Mouse (Mus musculus) splenic B cell, adult 2 months (primary cell): ENCODE results near the gene Rpl35.
"Not testable (repeated sequence)": the region's sequence is repeated elsewhere in the genome, so short reads cannot be mapped to it uniquely, and the experiment has no call there.

Experiments used
- DNase-seq: peaks from one replicate; pipeline ENCODE4 v3.0.0-alpha.2; 2011; ENCODE audit warnings: low read depth, low spot score
- H3K27me3 ChIP-seq: 2 replicates; pipeline ENCODE4 v1.6.1; 2012; ENCODE audit warnings: mild to moderate bottlenecking, low read length, moderate library complexity, mixed read lengths; ENCODE audit not compliant: control insufficient read depth, poor library complexity, insufficient read depth, severe bottlenecking
- H3K36me3 ChIP-seq: 2 replicates; pipeline ENCODE4 v1.6.1; 2012; ENCODE audit warnings: mild to moderate bottlenecking, low read length, moderate library complexity, mixed read lengths; ENCODE audit not compliant: control insufficient read depth, poor library complexity, insufficient read depth, severe bottlenecking

Rpl35 gene

GRCm38 (mm10) chr2:39005574-39006079 lies at the start of gene Rpl35:
Rpl35 (minus strand) TSS chr2:39005624.
- peak; percentile 77 for DNase-seq
- peaks cover 8% of the 10 kb centered on the region; the same call in 1 of the 2 replicates for H3K36me3 ChIP-seq
- no peaks in the 10 kb centered on the region for H3K27me3 ChIP-seq

- peaks cover 11% of the 10 kb centered on the region; the same call in 1 of the 2 replicates for H3K36me3 ChIP-seq
- DNase-seq = no peak
- no peaks in the 10 kb centered on the region for H3K27me3 ChIP-seq
Observed at GRCm38 (mm10) chr2:39048515-39048914, 43.1 kb upstream of the Rpl35 start.

GRCm38 (mm10) chr2:39040215-39040614 lies 34.8 kb upstream of the Rpl35 start:
- H3K36me3 ChIP-seq = peaks cover 9% of the 10 kb centered on the region
- H3K27me3 ChIP-seq = no peaks in the 10 kb centered on the region
- DNase-seq = no peak

GRCm38 (mm10) chr2:39031611-39032010 lies 26.2 kb upstream of the Rpl35 start:
- Histone ChIP-seq H3K27me3 (no peaks in the 10 kb centered on the region), H3K36me3 (peaks cover 6% of the 10 kb centered on the region; the same call in 1 of the 2 replicates)
- DNase-seq = no peak

- peaks cover 12% of the 10 kb centered on the region for H3K36me3 ChIP-seq
- no peak for DNase-seq
- no peaks in the 10 kb centered on the region for H3K27me3 ChIP-seq
Observed at GRCm38 (mm10) chr2:39020004-39020403, 14.6 kb upstream of the Rpl35 start.

GRCm38 (mm10) chr2:39016581-39016980 lies 11.2 kb upstream of the Rpl35 start:
- Histone ChIP-seq H3K36me3 (peaks cover 25% of the 10 kb centered on the region), H3K27me3 (no peaks in the 10 kb centered on the region)
- DNase-seq = no peak

- Histone ChIP-seq H3K27me3 (no peaks in the 10 kb centered on the region), H3K36me3 (peaks cover 20% of the 10 kb centered on the region)
- DNase-seq = no peak
Observed at GRCm38 (mm10) chr2:39012768-39013279, 7.4 kb upstream of the Rpl35 start.

GRCm38 (mm10) chr2:39011971-39012370 lies 6.5 kb upstream of the Rpl35 start:
- DNase-seq = no peak
- Histone ChIP-seq H3K36me3 (peaks cover 20% of the 10 kb centered on the region), H3K27me3 (no peaks in the 10 kb centered on the region)

GRCm38 (mm10) chr2:39011264-39011663 lies 5.8 kb upstream of the Rpl35 start:
- peak; percentile 83 for DNase-seq
- Histone ChIP-seq H3K27me3 (no peaks in the 10 kb centered on the region), H3K36me3 (peaks cover 20% of the 10 kb centered on the region)

- peaks cover 15% of the 10 kb centered on the region for H3K36me3 ChIP-seq
- H3K27me3 ChIP-seq, DNase-seq: not testable (repeated sequence)
Observed at GRCm38 (mm10) chr2:39010144-39010543, 4.7 kb upstream of the Rpl35 start.

- DNase-seq = peak; percentile 93
- peaks cover 7% of the 10 kb centered on the region for H3K36me3 ChIP-seq
- H3K27me3 ChIP-seq = no peaks in the 10 kb centered on the region
Observed at GRCm38 (mm10) chr2:39008954-39009365, 3.5 kb upstream of the Rpl35 start.

GRCm38 (mm10) chr2:39008350-39008851 lies 3.0 kb upstream of the Rpl35 start:
- H3K36me3 ChIP-seq = peaks cover 7% of the 10 kb centered on the region
- no peak for DNase-seq
- no peaks in the 10 kb centered on the region for H3K27me3 ChIP-seq

GRCm38 (mm10) chr2:39007865-39008264 lies 2.4 kb upstream of the Rpl35 start:
- no peaks in the 10 kb centered on the region for H3K27me3 ChIP-seq
- peaks cover 4% of the 10 kb centered on the region for H3K36me3 ChIP-seq
- DNase-seq = peak; percentile 93

- no peak for DNase-seq
- Histone ChIP-seq H3K27me3 (no peaks in the 10 kb centered on the region), H3K36me3 (peaks cover 6% of the 10 kb centered on the region; the same call in 1 of the 2 replicates)
Observed at GRCm38 (mm10) chr2:39006149-39006730, 816 bp upstream of the Rpl35 start.

- Histone ChIP-seq H3K27me3 (no peaks in the 10 kb centered on the region), H3K36me3 (peaks cover 8% of the 10 kb centered on the region; the same call in 1 of the 2 replicates)
- DNase-seq = peak; percentile 93
Observed at GRCm38 (mm10) chr2:39004880-39005435, 466 bp downstream of the Rpl35 start, which contains the start of gene Arpc5l. Arpc5l (plus strand) TSS chr2:39005348.
